Mouse (Mus musculus): ENCODE data around the gene Ccm2l. TPM values are rescaled to one million over a fixed set of nuclear protein-coding genes. Genes with fewer than 3 reads are reported as not detected.

Gene Ccm2l
- polyA plus RNA-seq, 1 experiment from 2014 or later: 1.7 TPM

DNA sequence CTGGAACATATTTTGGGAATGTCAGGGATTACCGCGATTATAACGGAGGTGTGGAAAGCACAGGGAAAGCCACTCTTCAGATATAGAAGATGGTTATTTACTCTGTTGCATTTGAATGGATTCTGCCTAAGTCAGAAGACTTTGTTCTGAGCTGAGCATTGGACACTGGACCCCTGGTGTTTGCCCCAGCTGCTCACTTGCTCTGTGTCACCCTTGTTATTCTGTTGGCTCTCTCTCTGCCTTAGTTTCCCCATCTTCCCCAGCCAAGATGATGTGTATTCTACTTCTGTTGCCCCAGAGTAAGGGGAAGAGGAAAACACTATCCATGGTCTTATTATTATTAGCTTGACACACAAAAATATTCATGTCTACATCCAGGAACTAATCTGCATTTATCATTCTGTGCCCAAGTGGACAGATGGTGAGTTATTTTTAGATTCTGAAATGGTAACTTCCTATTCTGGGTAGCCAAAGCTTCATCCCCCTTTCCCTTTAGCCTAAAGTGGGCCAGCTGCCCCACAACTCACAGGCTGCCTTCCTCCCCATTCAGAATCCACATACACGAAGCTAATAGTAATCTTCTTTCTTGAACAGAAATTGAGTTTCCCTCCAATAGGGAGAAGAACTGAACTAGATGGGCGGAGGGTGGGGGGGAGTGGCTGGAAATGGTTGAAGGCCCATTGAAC is 32.1 kb upstream of the Ccm2l start:
- Histone ChIP-seq H3K4me1 (peaks cover 35% of the 10 kb centered on the region), H3K27me3 (peaks cover 77% of the 10 kb centered on the region)
- 65% methylated on average over 5 of the region's 5 CpGs for WGBS

DNA sequence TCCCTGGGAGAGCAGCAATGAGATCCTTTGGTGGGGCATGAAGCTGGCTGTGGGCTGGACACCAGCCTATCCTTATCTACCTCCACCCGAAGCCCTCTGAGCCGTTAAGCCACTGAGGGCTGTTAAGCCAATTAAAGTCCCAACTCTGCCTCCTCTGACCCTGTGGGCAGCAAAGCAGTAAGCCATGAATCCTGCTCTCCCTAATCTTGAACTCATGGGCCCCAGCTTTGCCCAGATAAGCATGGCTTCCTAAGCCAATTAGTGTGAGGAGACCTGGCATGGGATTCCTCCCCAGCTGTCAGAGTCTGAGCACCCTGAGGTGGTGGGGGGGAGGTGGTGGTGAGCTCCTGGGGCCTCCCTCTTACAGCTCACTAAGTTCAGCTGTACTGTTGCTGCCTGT is 29.1 kb upstream of the Ccm2l start:
- Histone ChIP-seq H3K9me3 (no peaks in the 10 kb centered on the region), H3K27ac (no peak overlapping the region), H3K36me3 (replicated peaks) (no peaks in the 10 kb centered on the region), H3K4me1 (peaks cover 23% of the 10 kb centered on the region), H3K27me3 (peaks cover 48% of the 10 kb centered on the region), H3K4me2 (no peak overlapping the region), H3K4me3 (replicated peaks) (no peak overlapping the region), H3K9ac (no peak overlapping the region)
- 7% methylated on average over 2 of the region's 2 CpGs for WGBS
- ATAC-seq (ENCODE audit: low FRiP score): no peak

More for the DNA sequence above, 32.1 kb upstream of the Ccm2l start:
- peak overlapping the region; percentile 81 for H3K4me2 ChIP-seq
- no peak overlapping the region for H3K9ac ChIP-seq
- H3K27ac ChIP-seq: no peak overlapping the region
- no peaks in the 10 kb centered on the region for H3K36me3 ChIP-seq (replicated peaks)
- peak overlapping the region; percentile 61 for H3K4me3 ChIP-seq (replicated peaks)
- H3K9me3 ChIP-seq: no peaks in the 10 kb centered on the region
- ATAC-seq (ENCODE audit: low FRiP score): no peak

DNA sequence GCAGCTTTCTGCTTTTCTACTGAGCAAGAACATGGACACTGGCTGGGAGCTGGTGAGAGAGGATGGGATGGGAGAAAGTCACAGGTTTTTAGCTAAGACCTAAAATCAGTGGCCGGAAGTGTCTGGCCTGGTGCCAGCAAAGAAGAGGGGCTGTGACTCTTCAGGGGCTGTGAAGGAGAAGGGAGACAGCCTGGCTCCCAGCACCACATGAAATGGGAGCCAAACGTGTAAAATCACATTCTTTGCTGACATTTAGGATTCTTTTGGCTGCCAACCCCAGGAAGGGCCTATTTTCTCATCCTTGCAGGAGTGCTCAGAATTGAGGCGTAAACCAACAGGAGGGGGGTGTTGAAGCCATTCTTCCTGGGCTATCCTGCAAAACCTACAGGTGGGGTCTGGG is 21.9 kb upstream of the Ccm2l start:
- no peak for ATAC-seq (ENCODE audit: low FRiP score)
- Histone ChIP-seq H3K9ac (no peak overlapping the region), H3K9me3 (no peaks in the 10 kb centered on the region), H3K27ac (no peak overlapping the region), H3K4me2 (no peak overlapping the region), H3K27me3 (0 out of 2 replicates have a peak, but pooled peaks cover 11% of the 10 kb centered on the region), H3K4me3 (replicated peaks) (no peak overlapping the region), H3K4me1 (peaks cover 13% of the 10 kb centered on the region), H3K36me3 (replicated peaks) (no peaks in the 10 kb centered on the region)
- WGBS: 67% methylated on average over 3 of the region's 3 CpGs

DNA sequence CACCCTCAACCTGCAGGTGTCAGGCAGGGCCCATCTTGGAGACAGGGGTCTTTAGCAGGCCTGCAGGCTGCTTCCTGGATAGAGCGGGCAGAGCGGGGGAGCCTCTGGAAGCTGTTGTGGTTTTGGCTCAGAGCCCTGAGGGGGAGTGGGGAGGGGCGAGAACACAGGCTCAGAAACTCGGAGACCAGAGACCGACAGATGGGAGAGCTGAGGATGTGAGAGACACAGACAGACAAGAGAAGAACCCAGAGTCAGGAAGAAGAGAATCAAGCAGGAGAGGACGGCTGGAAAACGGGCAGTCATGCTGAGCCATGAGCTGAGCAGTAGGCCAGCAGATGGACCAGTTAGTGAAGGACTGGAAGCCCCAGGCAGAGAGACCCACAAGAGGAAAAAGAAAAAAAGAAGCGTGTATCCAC is 19.9 kb upstream of the Ccm2l start:
- ATAC-seq (ENCODE audit: low FRiP score): peak; percentile 53; the same call in 1 of the 2 replicates
- H3K27me3 ChIP-seq: peaks cover 21% of the 10 kb centered on the region
- no peak overlapping the region for H3K9ac ChIP-seq
- H3K36me3 ChIP-seq (replicated peaks): no peaks in the 10 kb centered on the region
- no peak overlapping the region for H3K4me3 ChIP-seq (replicated peaks)
- no peak overlapping the region for H3K4me2 ChIP-seq
- H3K27ac ChIP-seq: peak overlapping the region; percentile 81
- peaks cover 20% of the 10 kb centered on the region for H3K4me1 ChIP-seq
- H3K9me3 ChIP-seq: no peaks in the 10 kb centered on the region
- WGBS: 45% methylated on average over 8 of the region's 8 CpGs

DNA sequence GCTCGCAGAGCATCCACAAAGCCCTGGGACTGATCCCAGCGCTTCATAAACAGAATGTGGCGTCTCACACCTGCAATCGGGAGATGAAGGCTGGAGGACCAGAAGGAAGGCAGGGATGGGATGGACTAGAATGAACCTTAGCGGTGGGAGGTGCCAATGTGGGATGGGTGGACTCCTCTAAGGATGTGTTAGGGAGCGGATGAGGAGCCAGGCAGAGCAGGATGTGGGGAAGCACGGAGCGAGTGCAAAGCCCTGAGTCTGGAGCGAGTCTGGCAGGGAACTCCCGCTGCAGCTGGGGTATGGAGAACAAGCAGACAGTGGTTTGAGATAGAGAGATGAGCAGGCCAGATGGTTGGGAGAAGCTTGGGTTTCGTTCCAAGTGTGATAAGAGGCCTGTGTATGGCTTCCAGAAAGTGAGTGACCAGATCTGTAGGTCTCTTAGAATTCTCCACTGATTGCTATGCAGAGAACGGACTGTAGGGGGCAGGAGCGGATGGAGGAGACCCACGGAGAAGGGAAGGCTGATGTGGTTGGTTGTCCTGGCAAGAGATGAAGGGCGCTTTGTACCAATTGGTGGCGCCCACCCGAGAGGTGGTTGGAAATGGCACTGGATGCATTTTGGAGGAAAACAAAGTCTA is 17.8 kb upstream of the Ccm2l start:
- Histone ChIP-seq H3K4me3 (replicated peaks) (no peak overlapping the region), H3K9ac (no peak overlapping the region)

DNA sequence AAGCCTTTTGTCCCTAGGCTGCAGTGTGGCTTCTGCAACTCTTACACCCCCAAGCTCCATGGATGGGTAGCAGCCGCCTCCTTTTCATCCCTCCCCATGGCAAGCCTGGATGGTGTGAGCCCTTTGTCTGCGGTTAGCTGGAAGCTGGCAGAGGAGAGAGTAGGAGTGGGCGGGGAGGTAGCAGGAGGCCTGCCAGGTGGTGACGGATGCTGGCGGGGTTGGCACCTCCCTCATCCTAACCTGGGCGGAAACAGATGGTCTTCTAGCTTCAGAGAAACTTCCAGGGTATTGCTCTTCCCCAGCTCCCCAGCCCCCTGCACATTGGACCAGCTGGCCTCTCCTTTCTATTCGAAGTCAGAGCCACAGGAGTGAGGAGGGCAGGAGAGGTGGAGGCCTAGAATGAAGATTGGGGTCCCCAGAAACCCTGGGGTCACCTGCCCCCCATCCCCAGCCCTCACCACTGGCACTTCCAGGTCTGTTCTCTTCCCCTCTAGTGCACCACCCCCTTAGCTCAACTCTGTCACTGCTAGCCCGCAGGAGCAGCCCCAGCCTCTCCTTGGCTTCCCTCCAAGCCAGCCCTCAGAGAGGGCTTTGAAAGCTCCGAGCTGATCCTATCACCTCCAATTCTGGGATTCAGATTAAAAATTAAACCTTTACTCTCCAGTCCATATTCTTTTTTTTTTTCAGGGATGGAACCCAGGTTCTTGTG is 16.3 kb upstream of the Ccm2l start:
- Histone ChIP-seq H3K4me2 (no peak overlapping the region), H3K9ac (no peak overlapping the region), H3K27me3 (peaks cover 49% of the 10 kb centered on the region), H3K4me3 (replicated peaks) (no peak overlapping the region), H3K4me1 (peaks cover 25% of the 10 kb centered on the region), H3K9me3 (no peaks in the 10 kb centered on the region), H3K27ac (peak overlapping the region; percentile 57), H3K36me3 (replicated peaks) (peaks cover 1% of the 10 kb centered on the region; the same call in 1 of the 2 replicates)
- WGBS: 43% methylated on average over 9 of the region's 9 CpGs
- ATAC-seq (ENCODE audit: low FRiP score): peak; percentile 52; the same call in 1 of the 2 replicates

More for the DNA sequence above, 17.8 kb upstream of the Ccm2l start:
- 41% methylated on average over 17 of the region's 17 CpGs for WGBS
- H3K9me3 ChIP-seq: no peaks in the 10 kb centered on the region
- H3K27ac ChIP-seq: 0 out of 2 replicates have a peak overlapping the region, but pooled peaks have one; percentile 26
- no peak for ATAC-seq (ENCODE audit: low FRiP score)
- H3K27me3 ChIP-seq: peaks cover 39% of the 10 kb centered on the region
- H3K4me2 ChIP-seq: no peak overlapping the region
- peaks cover 25% of the 10 kb centered on the region for H3K4me1 ChIP-seq
- no peaks in the 10 kb centered on the region for H3K36me3 ChIP-seq (replicated peaks)

DNA sequence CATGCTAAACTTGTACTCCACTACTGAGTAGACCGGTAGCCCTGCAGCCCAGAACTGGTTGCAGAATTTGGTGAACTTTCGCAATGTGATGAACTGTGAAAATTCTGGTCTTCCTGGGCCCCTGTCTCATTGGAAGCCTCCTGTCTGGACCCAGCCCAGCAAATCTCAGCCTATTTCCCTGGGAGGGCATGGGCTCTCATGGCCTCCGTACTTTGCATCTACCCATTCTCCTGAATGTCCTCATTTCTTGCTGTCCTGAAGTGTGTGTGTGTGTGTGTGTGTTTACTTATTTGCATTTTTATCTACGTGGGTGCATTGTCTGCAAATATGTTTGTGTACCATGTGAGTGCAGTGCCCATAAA is 15.8 kb upstream of the Ccm2l start:
- no peak for ATAC-seq (ENCODE audit: low FRiP score)
- Histone ChIP-seq H3K27me3 (peaks cover 54% of the 10 kb centered on the region), H3K4me2 (no peak overlapping the region), H3K9ac (no peak overlapping the region), H3K4me3 (replicated peaks) (no peak overlapping the region), H3K36me3 (replicated peaks) (peaks cover 6% of the 10 kb centered on the region; the same call in 1 of the 2 replicates), H3K4me1 (peaks cover 25% of the 10 kb centered on the region), H3K27ac (no peak overlapping the region), H3K9me3 (no peaks in the 10 kb centered on the region)
- 84% methylated on average over 4 of the region's 4 CpGs for WGBS

DNA sequence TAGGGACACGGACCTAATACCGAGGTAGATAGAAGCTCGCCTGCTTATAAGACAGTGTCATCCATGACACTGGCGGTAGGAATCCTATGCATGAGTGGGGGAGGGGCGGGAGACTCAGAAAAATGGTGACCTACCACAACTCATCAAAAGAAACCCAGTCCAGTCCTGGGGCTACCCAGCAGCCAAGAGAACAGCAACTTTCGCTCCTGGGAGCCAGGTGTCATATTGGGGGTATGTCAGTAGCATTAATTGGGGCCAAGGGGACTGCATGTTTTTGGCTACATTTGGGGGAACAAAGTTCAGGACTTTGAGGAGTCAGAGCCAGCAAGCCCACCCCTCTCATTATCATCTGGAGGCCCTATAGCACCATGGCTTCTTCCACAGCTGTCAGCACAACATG is 14.7 kb upstream of the Ccm2l start:
- Histone ChIP-seq H3K4me1 (peaks cover 20% of the 10 kb centered on the region), H3K27me3 (peaks cover 56% of the 10 kb centered on the region), H3K4me2 (no peak overlapping the region), H3K4me3 (replicated peaks) (no peak overlapping the region), H3K9me3 (no peaks in the 10 kb centered on the region), H3K27ac (no peak overlapping the region), H3K36me3 (replicated peaks) (peaks cover 9% of the 10 kb centered on the region; the same call in 1 of the 2 replicates), H3K9ac (no peak overlapping the region)
- ATAC-seq (ENCODE audit: low FRiP score): no peak
- WGBS: 80% methylated on average over 6 of the region's 6 CpGs

DNA sequence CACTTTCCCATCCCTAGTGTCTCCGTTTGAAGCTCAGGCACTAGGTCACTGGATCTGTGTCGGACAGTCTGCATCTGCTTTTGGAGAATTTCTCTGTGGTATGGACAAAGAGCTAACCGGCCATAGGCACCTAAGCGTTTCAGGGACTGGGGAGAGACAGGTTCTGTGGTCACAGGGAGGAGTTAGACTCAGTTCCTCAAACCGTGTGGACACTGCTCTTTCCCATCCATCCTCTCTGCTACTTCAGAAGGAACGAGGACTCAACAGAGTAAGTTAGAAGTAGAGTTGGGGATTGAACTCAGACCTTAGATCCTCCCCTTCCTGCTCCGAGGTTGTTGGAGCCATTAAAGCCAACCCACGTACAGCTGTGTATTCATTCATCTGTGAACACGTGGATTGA is 14.2 kb upstream of the Ccm2l start:
- peaks cover 16% of the 10 kb centered on the region for H3K4me1 ChIP-seq
- ATAC-seq (ENCODE audit: low FRiP score): no peak
- H3K27me3 ChIP-seq: peaks cover 53% of the 10 kb centered on the region
- WGBS: 78% methylated on average over 9 of the region's 9 CpGs
- no peak overlapping the region for H3K4me2 ChIP-seq
- H3K27ac ChIP-seq: no peak overlapping the region
- peaks cover 9% of the 10 kb centered on the region; the same call in 1 of the 2 replicates for H3K36me3 ChIP-seq (replicated peaks)
- H3K9me3 ChIP-seq: no peaks in the 10 kb centered on the region
- H3K4me3 ChIP-seq (replicated peaks): no peak overlapping the region
- H3K9ac ChIP-seq: no peak overlapping the region

DNA sequence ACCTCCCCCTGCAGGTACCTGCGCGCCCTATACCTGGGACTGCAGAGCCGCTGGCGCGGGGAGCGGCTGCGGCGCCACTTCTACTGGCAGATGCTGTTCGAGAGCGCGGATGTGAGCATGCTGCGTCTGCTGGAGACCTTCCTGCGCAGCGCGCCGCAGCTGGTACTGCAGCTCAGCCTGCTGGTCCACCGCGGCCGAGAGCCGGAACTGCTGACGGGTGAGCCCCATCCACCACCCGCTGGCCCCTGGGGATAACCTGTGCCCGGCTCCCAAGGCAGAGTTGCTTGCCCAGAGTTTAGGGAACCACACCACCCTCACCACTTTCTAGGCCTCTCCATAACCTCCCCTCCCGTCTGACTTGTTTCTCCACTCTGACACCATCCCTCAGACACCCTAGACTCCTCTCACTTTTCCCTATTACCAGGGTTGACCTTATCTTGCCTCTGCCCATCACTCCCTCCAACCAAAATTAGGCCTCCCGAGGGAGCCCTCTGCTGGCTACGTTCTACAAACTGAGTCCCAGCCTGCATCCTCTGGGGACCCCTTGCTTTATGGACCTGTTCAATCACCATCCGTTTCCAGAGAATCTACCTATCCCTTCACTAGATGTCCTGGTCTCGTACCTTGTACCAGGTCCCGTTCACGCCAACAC is 12.9 kb upstream of the Ccm2l start:
- Histone ChIP-seq H3K9me3 (no peaks in the 10 kb centered on the region), H3K4me1 (peaks cover 13% of the 10 kb centered on the region), H3K27me3 (peaks cover 53% of the 10 kb centered on the region), H3K4me3 (replicated peaks) (no peak overlapping the region; the same call in 1 of the 2 replicates), H3K27ac (no peak overlapping the region), H3K4me2 (no peak overlapping the region; the same call in 1 of the 2 replicates), H3K9ac (no peak overlapping the region), H3K36me3 (replicated peaks) (peaks cover 9% of the 10 kb centered on the region; the same call in 1 of the 2 replicates)
- ATAC-seq (ENCODE audit: low FRiP score): no peak
- 11% methylated on average over 28 of the region's 30 CpGs for WGBS

DNA sequence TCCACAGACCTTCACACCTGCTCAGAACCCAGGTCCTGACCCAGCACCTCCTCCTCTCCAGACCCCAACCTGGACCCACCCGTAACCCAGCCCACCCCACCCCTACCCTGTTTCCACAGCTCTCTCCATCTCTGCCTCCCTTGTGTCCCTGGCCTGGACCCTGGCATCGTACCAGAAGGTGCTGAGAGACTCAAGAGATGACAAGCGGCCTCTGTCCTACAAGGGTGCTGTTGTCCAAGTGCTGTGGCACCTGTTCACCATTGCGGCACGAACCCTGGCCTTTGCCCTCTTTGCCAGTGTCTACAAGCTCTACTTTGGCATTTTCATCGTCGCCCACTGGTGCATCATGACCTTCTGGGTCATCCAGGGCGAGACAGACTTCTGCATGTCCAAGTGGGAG is 11.9 kb upstream of the Ccm2l start:
- no peak for ATAC-seq (ENCODE audit: low FRiP score)
- Histone ChIP-seq H3K27ac (no peak overlapping the region), H3K4me1 (peaks cover 13% of the 10 kb centered on the region), H3K4me3 (replicated peaks) (no peak overlapping the region), H3K9ac (no peak overlapping the region), H3K9me3 (no peaks in the 10 kb centered on the region), H3K27me3 (peaks cover 53% of the 10 kb centered on the region), H3K36me3 (replicated peaks) (peaks cover 9% of the 10 kb centered on the region; the same call in 1 of the 2 replicates), H3K4me2 (no peak overlapping the region)
- WGBS: 90% methylated on average over 8 of the region's 8 CpGs

Data from forebrain, embryonic 12.5 days (tissue).